Mouse (Mus musculus) frontal cortex, adult (tissue): Measurements from ENCODE around the gene Gm5800.
A peak's percentile ranks its signal among the peaks of the same experiment; 100 is the strongest.
"Not testable (repeated sequence)": the region's sequence is repeated elsewhere in the genome, so short reads cannot be mapped to it uniquely, and the experiment has no call there.

Source experiments
- ATAC-seq: cut with Nextera tagmentation; 2 replicates; pipeline ENCODE4 v1.9.2; 2017; ENCODE audit warnings: mild to moderate bottlenecking, moderate library complexity, mixed read lengths; ENCODE audit not compliant: low TSS enrichment

The Gm5800 gene

DNA sequence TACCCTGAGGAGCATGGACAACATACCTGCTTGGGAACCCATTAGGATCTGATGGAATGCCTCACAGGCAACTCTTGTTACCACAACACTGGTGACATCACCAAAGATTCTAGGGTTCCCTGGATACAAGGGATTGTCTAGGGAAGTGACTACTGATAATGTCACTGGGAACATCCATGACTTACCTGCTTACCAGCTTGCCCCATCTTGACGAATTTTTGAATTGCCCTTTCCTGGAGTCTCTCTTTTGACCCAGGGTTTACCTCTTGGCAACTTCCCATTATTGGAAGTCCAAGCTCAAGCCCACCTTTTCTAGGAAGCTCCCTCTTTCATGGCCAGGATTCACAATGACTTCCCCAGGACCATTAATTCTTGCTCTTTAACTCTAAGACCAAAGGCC, at the start of gene Gm5800:
Gm5800 (minus strand) TSS at position 101 of the 400 bp plus-strand sequence.
- ATAC-seq = no peak

DNA sequence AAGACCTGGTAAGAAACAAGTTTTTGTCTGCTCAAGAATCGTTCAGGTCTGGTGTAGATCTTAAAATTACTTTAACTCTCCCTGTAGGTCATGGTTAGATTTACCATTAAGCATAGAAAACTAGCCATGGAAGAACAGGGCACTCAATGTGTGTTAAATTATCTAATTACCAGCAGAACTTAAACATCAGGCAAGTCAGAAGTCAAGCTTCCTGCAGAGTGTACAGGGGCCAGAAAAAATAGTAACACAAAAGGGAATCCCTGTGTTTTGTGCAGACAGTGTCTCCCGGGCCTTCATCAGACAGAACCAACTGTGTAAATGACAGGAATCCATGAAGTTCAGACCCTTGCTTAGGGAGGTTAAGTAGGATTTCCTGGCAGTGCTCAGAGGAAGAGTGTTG, 39.0 kb upstream of the Gm5800 start:
- ATAC-seq = no peak

DNA sequence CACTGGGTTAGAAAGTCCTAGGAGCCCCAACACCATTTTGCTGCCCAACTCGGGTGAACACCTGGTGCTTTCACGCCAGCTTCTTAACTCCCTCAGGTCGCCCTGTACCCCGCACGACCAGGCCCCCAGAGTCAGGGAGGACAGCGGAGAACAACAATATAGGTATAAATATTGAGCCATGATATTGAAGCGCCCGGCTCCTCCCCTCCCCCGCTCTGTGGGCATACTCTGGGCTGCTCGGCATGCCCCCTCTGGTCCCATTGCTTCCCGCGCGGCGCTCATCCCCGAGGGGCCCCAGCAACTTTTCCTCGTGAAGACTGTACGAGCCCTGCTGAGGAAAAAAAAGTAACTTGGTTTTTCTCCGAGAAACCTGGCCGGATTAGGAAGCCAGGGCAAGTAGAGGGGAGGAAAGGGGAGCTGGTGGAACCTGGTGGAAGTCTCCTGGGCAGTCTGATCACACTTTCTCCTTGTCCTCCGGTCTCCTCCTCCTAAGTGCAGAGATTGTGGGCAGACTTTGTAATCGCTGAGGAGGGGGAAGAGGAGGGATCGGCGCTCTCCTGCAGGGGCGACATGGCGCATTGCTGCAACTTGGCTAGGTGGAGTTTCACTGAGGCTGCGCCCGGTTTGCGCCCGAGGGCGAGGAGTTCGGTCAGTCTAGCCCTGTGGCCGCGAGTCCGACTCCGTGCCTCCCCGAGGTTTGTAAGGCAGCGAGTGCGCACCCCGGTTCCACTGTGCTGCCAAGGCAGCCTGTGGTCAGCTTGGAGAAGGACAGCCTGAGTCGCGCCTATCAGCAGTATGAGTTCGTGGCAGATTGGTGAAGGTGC, 23.6 kb upstream of the Gm5800 start:
- ATAC-seq = 0 out of 2 replicates have a peak, but pooled peaks have one; percentile 13

DNA sequence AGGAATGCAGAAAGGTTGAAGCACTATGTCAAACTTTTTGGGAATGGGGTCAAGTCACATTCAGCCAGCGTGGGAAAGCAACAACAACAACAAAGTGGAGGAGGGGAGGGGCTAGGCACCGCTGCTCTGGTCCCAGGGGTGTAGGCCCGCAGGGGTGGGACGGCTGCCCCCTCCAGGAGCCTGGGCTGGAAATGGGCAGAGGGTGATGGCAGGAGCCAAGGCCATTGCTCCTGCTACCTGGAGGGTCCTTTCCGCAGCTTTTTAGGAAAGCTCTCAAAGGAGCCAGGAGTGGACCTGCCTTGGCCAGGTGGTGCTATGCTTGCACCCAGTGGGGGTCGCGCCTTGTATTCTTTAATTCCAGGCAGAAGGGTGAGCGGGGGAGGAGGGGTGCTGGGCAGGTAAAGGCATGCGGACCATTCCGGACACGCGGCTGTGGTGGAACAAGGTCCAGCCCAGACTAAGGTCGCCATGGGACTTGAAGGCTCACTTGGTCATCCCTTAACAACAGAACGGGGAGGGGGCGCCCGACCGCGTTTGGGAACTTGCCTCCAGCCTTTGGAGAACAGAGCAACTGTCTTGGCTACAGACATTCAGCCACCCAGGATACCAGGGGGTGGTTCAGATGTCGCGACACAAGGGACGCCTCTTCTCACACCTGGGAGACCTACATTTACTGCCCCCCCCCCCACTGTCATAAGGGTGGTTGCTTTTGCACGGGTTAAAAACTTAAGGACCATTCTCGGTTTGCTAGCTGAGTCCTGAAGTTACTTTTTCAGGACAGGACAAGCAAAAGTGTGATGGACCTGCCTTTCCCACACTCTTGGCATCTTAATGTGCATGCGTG, 22.4 kb upstream of the Gm5800 start:
- ATAC-seq = no peak

- ATAC-seq = peak; percentile 50; the same call in 1 of the 2 replicates
These were observed 21.6 kb upstream of the Gm5800 start for GRCm38 (mm10) chr14:51738411-51739149.

DNA sequence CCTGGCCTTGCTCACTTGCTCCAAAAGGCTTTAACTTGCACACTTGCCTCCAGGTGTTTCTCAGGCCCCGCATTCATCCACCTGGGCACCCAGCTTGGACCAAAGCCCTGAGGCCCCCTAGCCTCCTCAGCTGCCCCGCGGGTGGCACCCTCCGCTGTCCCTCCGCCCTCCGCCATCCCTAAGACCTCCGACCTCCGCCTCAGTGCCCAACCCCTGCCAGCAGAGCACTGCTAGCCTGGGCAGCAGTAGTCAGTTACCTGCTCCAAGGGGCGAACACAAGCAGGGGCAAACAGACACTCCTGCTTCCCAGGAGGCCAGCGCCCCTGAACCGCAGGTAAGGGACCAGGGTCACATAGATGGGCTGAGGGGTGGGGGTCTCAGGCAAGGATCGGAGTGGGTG, 21.0 kb upstream of the Gm5800 start:
- ATAC-seq = no peak

DNA sequence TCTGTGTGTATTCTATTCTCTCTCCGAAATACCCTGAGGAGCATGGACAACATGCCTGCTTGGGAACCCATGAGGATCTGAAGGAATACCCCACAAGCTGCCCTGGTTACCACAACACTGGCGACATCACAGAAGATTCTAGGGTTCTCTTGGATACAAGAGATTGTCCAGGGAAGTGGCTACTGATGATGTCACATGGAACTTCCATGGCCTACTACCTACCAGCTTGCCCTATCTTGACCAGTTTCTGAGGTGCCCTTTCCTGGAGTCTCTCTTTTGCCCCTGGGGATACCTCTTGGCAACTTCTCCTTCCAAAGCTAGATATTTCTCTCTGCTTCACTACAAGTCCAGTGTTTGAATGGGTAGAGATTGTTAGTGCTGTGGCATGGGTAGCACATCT, 21.6 kb downstream of the Gm5800 start, which contains the start of gene Gm17079:
Gm17079 (minus strand) TSS at position 101 of the 400 bp plus-strand sequence.
- not testable (repeated sequence) for ATAC-seq

DNA sequence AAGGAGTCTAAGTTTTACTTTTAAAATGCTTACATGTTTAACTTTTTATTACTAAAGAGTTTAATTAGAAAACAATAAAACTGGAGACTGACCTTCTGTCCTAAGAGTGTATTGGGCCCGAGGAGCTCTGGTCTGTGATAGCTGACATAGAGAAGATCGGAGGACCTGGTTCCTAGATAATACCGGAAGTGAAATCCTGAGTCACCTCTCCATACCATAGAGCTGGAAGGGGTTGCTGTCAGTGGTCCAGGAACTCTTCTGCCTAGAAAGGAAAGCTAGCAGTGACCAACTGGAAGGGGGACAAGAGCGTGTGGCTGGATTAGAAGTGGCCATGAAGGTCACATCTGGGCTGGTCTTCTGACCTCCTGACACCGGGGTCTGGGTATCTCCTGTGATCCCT, 39.7 kb downstream of the Gm5800 start:
- ATAC-seq = no peak
